Mouse (Mus musculus) brown adipose tissue, adult 24 weeks (tissue): Measurements from ENCODE around the gene Fbxl13. TPM values are rescaled to one million over a fixed set of nuclear protein-coding genes. Genes with fewer than 3 reads are reported as not detected.

ENCODE experiments used
- H3K27ac ChIP-seq: fragments of 200-500 bp; replicated peaks from 2 replicates; pipeline ENCODE4 v1.5.1; 2012; ENCODE audit warnings: low read depth, mild to moderate bottlenecking, low read length
- H3K4me1 ChIP-seq: fragments of 200-500 bp; 2 replicates; pipeline ENCODE4 v1.6.1; 2012; ENCODE audit warnings: low read length, mixed read lengths; ENCODE audit not compliant: control insufficient read depth, insufficient read depth, insufficient read length
- H3K4me3 ChIP-seq: fragments of 200-500 bp; 2 replicates; pipeline ENCODE4 v1.5.1; 2012; ENCODE audit warnings: low read depth, mild to moderate bottlenecking, low read length, moderate library complexity; ENCODE audit not compliant: insufficient read depth
- polyA plus RNA-seq: library from polyadenylated mRNA; stranded (reverse); fragments of >200 nt; gene quantifications from 2 replicates; pipeline ENCODE4 v1.2.4, GENCODE M21; 2012; ENCODE audit not compliant: missing spikeins, insufficient read depth, insufficient read length

Gene Fbxl13
- not detected in 2 replicates for polyA plus RNA-seq

DNA sequence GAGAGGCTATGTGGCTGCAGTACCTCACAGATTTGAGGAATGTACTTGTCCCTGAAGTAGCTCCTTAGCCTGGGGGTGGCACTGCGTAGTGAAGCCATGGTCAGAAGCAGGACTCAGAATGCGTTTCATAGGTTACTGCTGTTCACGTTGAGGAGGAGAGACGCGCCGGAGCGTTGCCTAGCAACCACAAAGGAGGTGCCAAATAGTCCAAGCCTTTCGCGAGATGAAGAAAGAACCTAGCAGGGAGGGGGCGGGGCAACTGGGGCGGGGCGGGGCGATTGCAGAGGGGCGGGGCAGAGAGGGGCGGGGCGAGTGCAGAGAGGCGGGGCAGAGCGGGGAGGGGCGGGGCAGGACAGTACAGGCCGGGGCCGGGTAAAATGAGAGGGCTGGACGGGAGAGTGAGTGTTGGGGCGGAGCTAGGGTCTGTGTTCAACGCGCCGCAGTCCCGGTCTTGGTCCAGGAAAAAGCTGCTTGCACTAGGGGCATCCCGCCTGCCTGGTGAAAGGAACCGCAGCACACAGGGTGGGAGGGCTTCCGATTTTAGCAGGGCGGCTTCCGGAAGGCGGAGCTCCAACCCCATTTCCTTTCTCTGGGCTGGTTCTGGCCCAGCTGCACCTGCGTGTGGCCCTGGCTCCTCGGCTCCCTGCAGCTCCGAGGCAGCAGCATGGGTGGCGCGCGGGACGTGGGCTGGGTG, at the start of gene Fbxl13, which contains the start of gene Armc10:
Gene Fbxl13, minus strand, starts transcription at position 196 of the 694 bp plus-strand sequence.
Gene Armc10, plus strand, starts transcription at position 375 of the 694 bp plus-strand sequence.
- H3K4me1 ChIP-seq = peaks cover 7% of the 10 kb centered on the region; the same call in 1 of the 2 replicates
- no peak within 1 kb of the TSS for H3K27ac ChIP-seq
- H3K4me3 ChIP-seq = peak within 1 kb of the TSS; percentile 80

DNA sequence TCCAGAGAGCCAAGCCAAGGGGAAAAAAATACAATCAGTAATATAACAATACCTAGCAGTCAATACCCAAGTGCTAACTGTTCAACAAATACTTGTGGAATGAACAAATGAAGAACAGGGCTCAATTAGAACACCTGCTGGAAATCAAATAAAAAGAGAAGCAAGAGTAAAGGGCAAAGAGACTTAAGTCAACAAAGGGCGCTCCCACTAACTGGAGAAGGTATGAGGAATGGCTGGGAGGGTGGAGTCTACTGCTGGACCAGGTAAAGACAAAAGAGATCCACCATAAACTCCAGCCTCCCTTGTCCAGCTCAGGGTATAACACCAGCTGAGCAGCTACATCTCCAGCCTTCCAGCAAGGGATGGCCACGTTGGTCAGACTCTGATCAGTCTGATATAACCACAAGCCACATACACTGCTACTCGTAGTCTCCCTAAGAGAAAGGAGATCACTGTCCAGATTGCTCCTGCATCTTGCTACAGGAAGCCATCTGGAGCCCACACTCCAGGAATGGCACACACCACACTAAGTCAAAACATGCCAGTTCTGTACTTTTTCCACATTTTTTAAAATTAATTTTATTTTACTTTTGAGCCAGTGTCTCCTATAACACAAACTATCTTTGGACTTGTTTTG, 49.5 kb upstream of the Fbxl13 start:
- H3K4me3 ChIP-seq = no peak overlapping the region
- H3K27ac ChIP-seq = no peak overlapping the region
- no peaks in the 10 kb centered on the region for H3K4me1 ChIP-seq

DNA sequence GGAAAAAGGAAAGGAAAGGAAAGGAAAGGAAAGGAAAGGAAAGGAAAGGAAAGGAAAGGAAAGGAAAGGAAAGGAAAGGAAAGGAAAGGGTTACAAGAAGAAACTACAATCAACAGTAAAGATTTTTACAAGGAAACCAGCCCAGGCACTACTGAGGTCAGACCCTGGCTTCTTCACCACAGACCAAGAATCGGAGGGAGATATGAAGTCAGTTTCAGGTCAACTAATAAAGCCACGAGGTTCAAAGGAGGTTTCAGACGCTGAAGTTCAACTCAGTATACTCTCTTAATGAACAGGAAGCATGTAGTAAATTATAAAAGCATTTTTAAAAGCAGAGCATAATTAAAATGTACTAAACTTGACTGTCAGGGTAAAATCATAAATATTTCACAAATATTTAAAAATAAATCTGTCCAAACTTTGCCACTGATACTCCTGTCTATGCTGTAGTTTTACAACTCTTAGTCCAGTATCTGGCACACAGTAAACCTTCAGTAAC, 48.0 kb upstream of the Fbxl13 start:
- no peaks in the 10 kb centered on the region; the same call in 1 of the 2 replicates for H3K4me1 ChIP-seq
- H3K4me3 ChIP-seq = no peak overlapping the region
- no peak overlapping the region for H3K27ac ChIP-seq

DNA sequence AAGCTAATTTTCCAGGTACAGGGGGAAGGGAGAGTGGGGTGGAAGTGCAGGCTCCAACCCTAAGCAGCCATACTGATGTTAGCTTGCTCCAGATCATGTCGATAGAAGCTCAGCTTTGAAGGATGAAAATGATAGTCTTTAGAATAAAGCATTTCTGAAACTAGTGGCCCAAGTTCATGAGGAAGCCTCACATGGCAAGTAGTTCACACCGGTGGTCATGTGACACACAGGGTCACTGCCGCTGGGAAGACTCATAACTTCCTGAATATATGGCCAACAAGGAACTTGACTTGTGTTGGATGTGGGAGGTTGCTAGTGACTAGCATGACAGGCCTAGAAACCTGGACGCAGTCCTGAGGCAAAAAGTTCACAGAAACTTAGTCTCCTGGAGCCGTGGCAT, 46.8 kb upstream of the Fbxl13 start:
- H3K4me3 ChIP-seq = no peak overlapping the region
- H3K27ac ChIP-seq = peak overlapping the region; percentile 24; the same call in 1 of the 2 replicates
- no peaks in the 10 kb centered on the region; the same call in 1 of the 2 replicates for H3K4me1 ChIP-seq

DNA sequence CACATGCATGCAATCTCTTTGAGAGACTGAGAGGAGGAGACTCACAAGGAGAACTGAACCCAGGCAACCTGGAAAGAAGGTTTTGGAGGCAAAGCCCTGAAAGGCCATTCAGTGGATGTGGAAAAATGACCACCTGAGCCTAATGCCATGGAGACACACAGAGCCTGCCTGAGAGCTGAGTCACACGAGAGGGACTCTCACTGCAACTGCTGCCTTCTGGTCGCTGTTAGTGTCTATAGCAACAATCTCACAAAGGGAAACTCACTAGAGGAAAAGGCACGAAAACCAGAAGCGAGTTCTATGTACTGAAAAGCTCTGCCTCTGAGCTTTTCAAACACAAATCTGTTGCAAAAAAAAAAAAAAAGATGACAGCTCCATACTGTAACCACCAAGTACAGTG, 41.6 kb upstream of the Fbxl13 start:
- no peak overlapping the region for H3K4me3 ChIP-seq
- H3K27ac ChIP-seq = 0 out of 2 replicates have a peak overlapping the region, but pooled peaks have one; percentile 11
- peaks cover 3% of the 10 kb centered on the region; the same call in 1 of the 2 replicates for H3K4me1 ChIP-seq

DNA sequence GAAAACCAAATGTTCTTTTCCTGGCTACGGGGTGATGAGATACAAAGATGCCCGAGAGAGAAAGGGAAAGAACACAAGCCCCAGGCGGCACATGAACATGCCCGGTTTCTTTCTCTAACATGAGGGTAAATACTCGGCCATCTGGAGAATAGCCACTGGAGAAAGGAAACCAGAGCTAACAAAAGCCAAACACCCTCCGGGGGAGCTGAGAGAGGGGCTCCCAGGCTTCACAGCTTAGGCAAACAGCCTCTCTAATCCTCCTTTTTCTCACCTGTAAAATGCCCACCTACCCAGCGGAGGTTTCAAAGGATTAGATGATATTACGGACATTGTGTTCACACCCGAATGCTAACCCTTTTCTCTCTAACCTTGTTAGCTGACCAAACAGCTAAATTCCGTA, 39.6 kb upstream of the Fbxl13 start:
- H3K4me3 ChIP-seq = no peak overlapping the region
- H3K27ac ChIP-seq = no peak overlapping the region
- H3K4me1 ChIP-seq = peaks cover 3% of the 10 kb centered on the region; the same call in 1 of the 2 replicates

DNA sequence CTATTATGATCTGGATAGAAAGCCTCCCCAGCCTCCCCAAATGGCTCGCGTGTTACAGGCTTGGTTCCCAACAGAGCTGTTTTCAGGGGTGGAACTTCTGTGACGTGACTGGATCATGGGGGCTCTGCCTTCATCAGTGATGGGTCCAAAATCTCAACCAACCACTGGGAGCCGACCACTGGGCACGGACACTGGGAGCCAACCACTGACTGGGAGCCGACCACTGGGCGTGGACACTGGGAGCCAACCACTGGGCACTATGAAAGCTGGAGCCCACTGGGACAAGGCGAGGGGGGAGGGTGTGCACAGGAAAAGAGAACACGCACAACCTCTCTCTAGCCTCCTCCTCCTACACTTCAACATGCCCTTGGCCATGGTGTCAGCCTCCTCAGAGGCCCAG, 38.4 kb upstream of the Fbxl13 start:
- H3K4me3 ChIP-seq = no peak overlapping the region

DNA sequence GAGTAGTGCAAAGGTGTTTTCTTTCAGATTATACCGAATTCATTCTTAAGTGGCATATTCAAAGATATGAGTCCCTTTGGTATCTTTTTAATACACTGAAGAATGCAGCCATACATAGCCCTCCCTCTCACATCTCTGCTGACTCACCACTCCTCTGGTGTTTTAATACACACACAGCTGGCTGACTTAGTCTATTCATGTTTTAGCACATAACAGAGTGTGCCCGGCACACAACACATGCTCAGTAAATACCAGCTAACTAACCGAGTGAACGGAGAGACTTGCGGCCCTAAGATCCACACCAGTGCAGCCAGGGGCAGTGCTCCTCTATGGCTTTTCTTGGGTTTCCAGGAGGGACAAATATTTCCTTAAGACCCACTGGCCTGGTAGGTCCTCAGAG, 35.5 kb upstream of the Fbxl13 start:
- H3K4me1 ChIP-seq = 0 out of 2 replicates have a peak, but pooled peaks cover 3% of the 10 kb centered on the region
- no peak overlapping the region for H3K4me3 ChIP-seq
- H3K27ac ChIP-seq = no peak overlapping the region

More for the DNA sequence above, 38.4 kb upstream of the Fbxl13 start:
- H3K4me1 ChIP-seq = peaks cover 3% of the 10 kb centered on the region; the same call in 1 of the 2 replicates
- no peak overlapping the region for H3K27ac ChIP-seq

DNA sequence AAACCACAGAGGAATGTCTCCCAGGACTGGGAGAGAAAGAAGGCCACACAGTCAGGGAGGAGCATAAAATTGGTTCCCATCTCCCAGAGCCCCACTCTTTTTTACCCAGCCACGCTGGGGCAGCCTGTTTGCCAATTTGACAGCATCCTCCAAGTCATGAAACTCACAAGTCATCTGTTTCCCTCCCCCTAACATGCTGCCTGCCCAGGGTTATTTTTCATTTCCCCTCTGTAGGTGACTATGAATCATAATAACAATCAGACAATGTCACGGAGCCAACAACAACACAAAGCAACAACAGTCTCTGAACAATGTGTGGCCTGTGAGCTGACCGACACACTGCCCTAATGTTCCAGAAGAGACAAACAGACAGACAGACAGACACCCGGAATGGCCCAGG, 34.6 kb upstream of the Fbxl13 start:
- Histone ChIP-seq H3K27ac (no peak overlapping the region), H3K4me3 (no peak overlapping the region), H3K4me1 (0 out of 2 replicates have a peak, but pooled peaks cover 3% of the 10 kb centered on the region)

DNA sequence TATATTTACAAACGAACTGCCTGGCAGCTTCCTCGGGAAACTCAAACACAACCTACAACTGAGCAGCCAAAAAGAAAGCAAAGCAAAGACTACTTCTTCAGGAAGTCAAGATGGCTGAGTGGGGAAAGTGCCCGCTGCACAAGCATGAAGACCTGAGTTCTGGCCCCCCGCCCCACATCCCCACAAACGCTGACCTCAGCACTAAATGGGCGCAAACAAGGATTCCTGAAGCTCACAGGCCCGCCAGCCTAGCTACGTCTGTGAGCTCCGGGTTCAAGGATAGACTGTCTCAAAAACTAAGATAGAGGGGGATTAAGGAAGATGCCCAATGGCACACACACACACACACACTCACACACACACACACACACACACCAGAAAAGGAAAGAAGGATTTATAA, 32.9 kb upstream of the Fbxl13 start:
- Histone ChIP-seq H3K4me1 (no peaks in the 10 kb centered on the region), H3K4me3 (no peak overlapping the region), H3K27ac (no peak overlapping the region)

DNA sequence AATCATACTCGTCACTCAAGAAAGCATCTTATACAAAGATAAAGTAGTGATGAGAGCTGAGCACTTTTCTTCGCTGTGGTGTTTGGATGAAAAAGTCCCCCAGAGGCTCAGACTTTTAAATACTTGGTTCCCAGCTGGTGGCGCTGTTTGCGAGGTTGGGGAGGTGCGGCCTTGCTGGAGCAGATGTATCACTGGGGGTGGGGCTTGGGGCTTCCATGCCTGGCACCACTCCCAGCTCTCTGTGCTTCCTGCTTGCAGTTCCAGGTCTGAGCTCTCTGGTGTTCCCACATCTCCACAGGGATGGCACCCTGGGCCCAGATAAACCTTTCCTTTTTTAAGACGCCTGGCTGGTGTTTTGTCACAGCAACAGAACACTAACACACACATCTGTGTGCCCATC, 32.5 kb upstream of the Fbxl13 start:
- Histone ChIP-seq H3K4me1 (no peaks in the 10 kb centered on the region), H3K4me3 (no peak overlapping the region), H3K27ac (no peak overlapping the region)

DNA sequence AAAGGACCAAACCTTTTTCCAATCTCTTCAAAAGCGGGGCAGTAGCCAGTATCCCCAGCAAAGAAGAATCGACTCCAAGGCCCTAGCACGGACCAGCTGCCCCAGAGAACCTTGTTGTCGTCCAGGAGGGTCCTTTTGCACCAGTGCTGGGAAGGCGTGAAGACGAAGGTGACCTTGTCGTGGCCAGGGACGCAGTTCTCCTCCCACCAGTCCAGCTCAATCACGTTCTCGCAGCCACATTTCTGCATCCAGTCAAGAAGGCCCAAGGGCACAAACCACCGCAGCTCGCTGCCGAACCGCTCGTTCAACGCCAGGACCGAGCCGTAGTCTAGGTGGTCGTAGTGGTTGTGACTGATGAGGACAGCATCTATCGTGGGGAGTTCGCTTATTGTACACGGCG, 30.1 kb upstream of the Fbxl13 start:
- Histone ChIP-seq H3K4me1 (no peaks in the 10 kb centered on the region), H3K4me3 (no peak overlapping the region), H3K27ac (no peak overlapping the region)

DNA sequence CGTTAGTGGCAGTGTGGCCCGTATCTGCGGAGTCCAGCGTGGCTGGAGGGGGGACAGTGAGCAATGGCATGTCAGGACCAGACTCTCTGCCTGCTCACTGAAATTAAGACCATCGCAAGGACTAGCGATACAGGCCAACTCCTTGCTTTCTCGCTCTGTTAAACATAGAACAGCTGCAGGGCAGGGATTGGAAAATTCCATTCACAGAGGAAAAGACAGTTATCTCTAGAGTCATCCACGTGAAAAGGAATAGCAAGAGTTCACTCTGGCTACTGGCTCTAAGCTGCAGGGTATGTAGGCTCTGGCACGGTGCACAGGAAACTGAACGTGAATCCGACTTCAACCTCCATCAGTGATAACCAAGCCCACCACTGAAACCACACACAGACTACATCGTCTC, 29.6 kb upstream of the Fbxl13 start:
- H3K4me1 ChIP-seq = no peaks in the 10 kb centered on the region
- H3K4me3 ChIP-seq = no peak overlapping the region
- no peak overlapping the region for H3K27ac ChIP-seq

DNA sequence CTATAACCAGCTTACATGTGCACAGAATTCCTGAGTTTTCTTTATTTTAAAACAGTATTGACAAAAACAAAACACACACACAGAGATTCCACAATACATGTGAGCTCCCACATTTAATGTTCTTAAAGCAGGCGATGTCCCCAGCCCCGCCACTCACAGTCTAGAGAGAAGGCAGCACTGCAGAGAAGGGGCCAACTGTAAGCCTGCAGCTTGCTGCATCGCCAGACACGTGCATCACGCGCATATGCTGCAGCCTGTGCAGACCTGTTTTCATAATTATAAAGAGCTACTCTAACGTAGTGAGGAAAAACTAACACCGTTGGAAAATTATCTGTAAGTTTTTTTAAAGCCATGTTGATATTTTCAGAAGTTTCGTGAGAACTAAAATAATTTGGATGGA, 28.3 kb upstream of the Fbxl13 start:
- no peaks in the 10 kb centered on the region for H3K4me1 ChIP-seq
- no peak overlapping the region for H3K4me3 ChIP-seq
- H3K27ac ChIP-seq = no peak overlapping the region

DNA sequence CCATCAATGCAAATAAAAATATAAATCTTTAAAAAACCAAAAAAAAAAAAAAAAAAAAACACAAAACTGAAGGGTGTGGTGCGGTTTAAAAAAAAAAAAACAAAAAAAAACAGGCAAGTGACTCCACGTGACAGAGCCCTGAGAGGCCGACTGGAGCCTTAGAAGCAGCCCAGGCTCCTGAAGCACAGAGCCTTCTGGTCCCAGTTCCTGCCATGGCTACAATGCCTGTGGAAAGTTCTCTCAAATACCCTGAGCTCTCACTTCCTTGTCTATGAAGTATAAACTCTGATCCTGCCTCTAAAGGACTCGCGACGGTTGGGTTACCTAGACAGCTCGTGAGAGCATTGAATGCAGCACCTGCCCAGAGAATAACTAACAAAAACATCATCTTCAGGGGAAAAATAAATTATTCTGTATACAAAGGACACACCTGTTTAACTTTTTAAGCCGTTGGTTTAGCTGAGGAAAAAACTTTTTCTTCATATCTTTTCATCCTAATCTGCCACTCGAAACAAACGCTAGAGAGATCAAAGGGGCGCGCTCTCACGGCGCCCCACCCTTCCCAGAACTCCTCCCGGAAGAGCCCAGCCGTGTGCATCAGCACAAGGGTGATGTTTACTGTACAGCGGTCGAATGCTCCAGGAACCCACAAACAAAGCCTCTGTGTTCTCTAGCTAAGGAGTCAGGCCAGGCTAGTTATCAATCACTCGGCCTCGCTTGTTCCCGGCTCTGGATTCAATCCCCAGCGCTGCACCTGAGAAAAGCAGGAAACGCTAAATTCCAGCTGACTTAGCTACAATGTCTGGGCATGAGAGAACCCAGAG, 27.6 kb upstream of the Fbxl13 start:
- no peaks in the 10 kb centered on the region for H3K4me1 ChIP-seq
- peak overlapping the region; percentile 28; the same call in 1 of the 2 replicates for H3K4me3 ChIP-seq
- no peak overlapping the region for H3K27ac ChIP-seq
